ENCODE assay signal across 11 mouse cellular contexts in the genomic region with DNA sequence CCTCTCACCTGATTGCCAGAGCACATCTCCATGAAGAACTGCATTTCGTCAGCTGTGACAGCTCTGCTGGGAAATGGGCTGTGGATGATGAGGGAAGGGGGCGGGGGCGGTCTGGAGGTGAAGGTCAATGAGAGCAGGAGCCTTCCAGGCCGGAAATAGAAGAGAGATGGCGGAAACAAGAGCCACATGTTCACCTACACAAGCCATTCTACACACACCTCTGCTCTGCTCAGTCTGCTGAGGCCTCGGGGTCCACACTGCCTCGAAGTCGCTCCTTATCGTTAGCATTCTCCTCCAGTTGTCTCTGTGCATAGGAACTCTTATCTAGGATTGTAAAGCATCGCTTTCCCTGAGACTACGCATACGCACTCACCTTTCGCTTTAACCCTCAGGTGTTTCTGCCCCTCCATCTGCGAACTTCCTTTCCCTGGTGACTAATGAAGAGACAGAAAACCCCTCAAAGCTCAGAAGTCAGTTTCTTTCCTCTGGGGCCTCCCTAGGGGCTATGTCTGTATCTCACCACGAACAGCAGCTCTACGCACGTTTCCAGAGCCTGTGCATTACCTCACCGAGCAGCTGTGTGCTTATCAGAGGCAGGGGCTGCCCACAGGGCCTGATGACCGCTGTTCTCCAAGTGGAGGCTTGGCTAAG. TPM values are rescaled to one million over a fixed set of nuclear protein-coding genes. Genes with fewer than 3 reads are reported as not detected.
DNase-seq lines count a peak whose midpoint lies in the region; ATAC-seq and TF ChIP-seq lines count a peak whose summit lies in the region.
"Had no signal": no experiment of that assay in that cellular context is flagged by ENCODE, and none has a peak within 500 bp of the region (broad histone marks: within the 10 kb centered on the region; RNA-seq: fewer than 3 reads in every experiment).

No protein-coding gene starts in this region.

- no peak for TF ChIP-seq CTCF in CH12.LX (conservative IDR thresholded peaks at IDR 0.05 in 1 of 2, IDR thresholded peaks at IDR 0.05 in 1 of 2; ENCODE audit: low read depth in 2 of 2, low read length in 2 of 2)

- intact Hi-C loops in heart, postnatal 25 days (cut with DNase I), result loop anchor here (2.0 to 5.0 kb wide), 3 partner anchors 86 to 831 kb away; a partner anchor contains a TSS

- peak overlapping the region; percentile 45 for H3K9ac ChIP-seq in heart, embryonic 14.5 days (ENCODE audit: low read length)
- peak overlapping the region; percentile 55 for H3K9ac ChIP-seq in CH12.LX (ENCODE audit: insufficient read depth, low read depth)
- 0 out of 2 replicates have a peak overlapping the region, but pooled peaks have one; percentile 14 for H3K9ac ChIP-seq in limb, embryonic 15.5 days
- H3K9ac ChIP-seq: forebrain, postnatal 0 days had no signal

- no peaks in the 10 kb centered on the region for H3K27me3 ChIP-seq in heart, embryonic 14.5 days (ENCODE audit: control insufficient read depth, insufficient read depth, low read length)
- H3K27me3 ChIP-seq in CH12.LX (replicated peaks), result no peaks in the 10 kb centered on the region
- no peaks in the 10 kb centered on the region for H3K27me3 ChIP-seq in limb, embryonic 15.5 days

- 14% methylated on average over 19 of the region's 19 CpGs for WGBS in heart, embryonic 14.5 days
- WGBS in limb, embryonic 15.5 days, result 51% methylated on average over 19 of the region's 19 CpGs

- peaks cover 6% of the 10 kb centered on the region for H3K9me3 ChIP-seq in heart, embryonic 14.5 days (ENCODE audit: control insufficient read depth, low read length)
- peaks cover 11% of the 10 kb centered on the region for H3K9me3 ChIP-seq in CH12.LX (replicated peaks; ENCODE audit: low read length)
- no peaks in the 10 kb centered on the region for H3K9me3 ChIP-seq in limb, embryonic 15.5 days

- peak overlapping the region; percentile 81 to 86 for H3K27ac ChIP-seq in heart, embryonic 14.5 days (replicated peaks in 1 of 2; ENCODE audit: control insufficient read depth in 1 of 2, insufficient read depth in 1 of 2, low read depth in 2 of 2, low read length in 2 of 2)
- H3K27ac ChIP-seq in CH12.LX (ENCODE audit: insufficient read depth, low read depth), result peak overlapping the region; percentile 77
- no peak overlapping the region for H3K27ac ChIP-seq in limb, embryonic 15.5 days

- no peaks in the 10 kb centered on the region for H3K36me3 ChIP-seq in heart, embryonic 14.5 days (ENCODE audit: control insufficient read depth, insufficient read depth, low read length)
- H3K36me3 ChIP-seq in CH12.LX (replicated peaks in 1 of 2; ENCODE audit: control insufficient read depth in 1 of 2, insufficient read depth in 1 of 2, low read length in 1 of 2), result peaks cover 5 to 27% of the 10 kb centered on the region in 2 experiments
- H3K36me3 ChIP-seq in limb, embryonic 15.5 days, result no peaks in the 10 kb centered on the region

- peaks cover 26 to 27% of the 10 kb centered on the region in 2 experiments for H3K4me1 ChIP-seq in heart, embryonic 14.5 days (ENCODE audit: control insufficient read depth in 2 of 2, insufficient read depth in 2 of 2, low read length in 2 of 2)
- H3K4me1 ChIP-seq in CH12.LX (ENCODE audit: control insufficient read depth in 1 of 2, insufficient read depth in 2 of 2), result peaks cover 10 to 33% of the 10 kb centered on the region in 2 experiments; a peak in 3 of 4 replicates
- peaks cover 5% of the 10 kb centered on the region; the same call in 1 of the 2 replicates for H3K4me1 ChIP-seq in limb, embryonic 15.5 days

- no peak; the same call in 1 of the 2 replicates for TF ChIP-seq RAD21 in CH12.LX (IDR thresholded peaks at IDR 0.05; ENCODE audit: low read depth, low read length)

- ATAC-seq in heart, embryonic 14.5 days (ENCODE audit: insufficient number of reproducible peaks, insufficient read depth, low FRiP score, low read depth), result peak; percentile 82
- no peak for ATAC-seq in limb, embryonic 15.5 days (ENCODE audit: insufficient number of reproducible peaks, low FRiP score, low TSS enrichment, low read depth)
- ATAC-seq: forebrain, postnatal 0 days had no signal

- H3K79me2 ChIP-seq in CH12.LX (replicated peaks; ENCODE audit: control insufficient read depth, extremely low read depth, insufficient read depth, poor library complexity, severe bottlenecking), result no peaks in the 10 kb centered on the region

- H3K4me3 ChIP-seq in heart, embryonic 14.5 days (ENCODE audit: control insufficient read depth in 1 of 2, insufficient read depth in 1 of 2, low read depth in 1 of 2, low read length in 2 of 2), result peak overlapping the region; percentile 3 to 14; a peak in 3 of 4 replicates
- H3K4me3 ChIP-seq in CH12.LX (replicated peaks in 1 of 3; ENCODE audit: low read depth in 2 of 3, low read length in 2 of 3, poor library complexity in 1 of 3), result peak overlapping the region; percentile 61 to 69 (median 63)
- H3K4me3 ChIP-seq in limb, embryonic 15.5 days, result no peak overlapping the region

- peak overlapping the region; percentile 54 for H3K4me2 ChIP-seq in heart, embryonic 14.5 days (ENCODE audit: low read length)
- peak overlapping the region; percentile 53 for H3K4me2 ChIP-seq in CH12.LX (ENCODE audit: insufficient read depth, low read depth, poor library complexity, severe bottlenecking)
- no peak overlapping the region for H3K4me2 ChIP-seq in limb, embryonic 15.5 days

- dilution Hi-C loops in CH12.LX (cut with MboI; ENCODE audit: extremely low pct_ligation_motif_present, extremely low pct_unique_long_range_greater_than_20kb, low sequenced_read_pairs), result no loop called here

- DNase-seq in heart, postnatal 25 days (ENCODE audit: low spot score), result no peak
- DNase-seq in CH12.LX (ENCODE audit: extremely low read depth), result peak; percentile 87
- DNase-seq in c-Kit-positive CD71-positive TER-119-negative erythroid progenitor cells, embryonic 14.5 days (ENCODE audit: low read depth), result peak; percentile 70
- no peak for DNase-seq in layer of hippocampus, postnatal 10 days (ENCODE audit: low spot score in 2 of 2)
- DNase-seq in right cerebral cortex, postnatal 10 days (ENCODE audit: low spot score in 2 of 2), result no peak
- no peak for DNase-seq in urinary bladder, postnatal 4 days (ENCODE audit: low spot score in 2 of 2)
- DNase-seq: forebrain, postnatal 0 days; kidney, adult 8-10 months; lung, postnatal 14 days had no signal

- in situ Hi-C loops in CH12.LX (cut with MboI; ENCODE audit: low pct_ligation_motif_present, low pct_unique_long_range_greater_than_20kb, low sequenced_read_pairs), result loop anchor here (5.0 kb wide), 3 partner anchors 86 to 836 kb away; a partner anchor contains a TSS

- peak; percentile 92 for TF ChIP-seq EP300 in CH12.LX (IDR thresholded peaks at IDR 0.05; ENCODE audit: low read length)

- TF ChIP-seq POLR2A in CH12.LX (IDR thresholded peaks at IDR 0.05; ENCODE audit: low read depth, low read length), result peak; percentile 50; the same call in 1 of the 2 replicates

TF ChIP-seq in CH12.LX, 34 proteins besides CTCF, POLR2A, EP300 and RAD21 (continues in another document):
- TF ChIP-seq POLR2AphosphoS2 (IDR thresholded peaks at IDR 0.05; ENCODE audit: low read depth, low read length) (no peak), IRF4 (IDR thresholded peaks at IDR 0.05; ENCODE audit: low read depth, low read length) (peak; percentile 89), USF1 (IDR thresholded peaks at IDR 0.05; ENCODE audit: low read depth, low read length) (no peak), MAFK (IDR thresholded peaks at IDR 0.05; ENCODE audit: insufficient replicate concordance, low read length) (0 out of 2 replicates have a peak, but pooled peaks have one; percentile 52), NELFE (IDR thresholded peaks at IDR 0.05; ENCODE audit: low read depth, low read length) (peak; percentile 26; the same call in 1 of the 2 replicates), ZMIZ1 (IDR thresholded peaks at IDR 0.05; ENCODE audit: low read depth, low read length) (0 out of 2 replicates have a peak, but pooled peaks have one; percentile 17), ZC3H11A (IDR thresholded peaks at IDR 0.05; ENCODE audit: low read depth, low read length) (no peak), GABPA (IDR thresholded peaks at IDR 0.05; ENCODE audit: insufficient replicate concordance, low read depth, low read length) (no peak), ZNF384 (IDR thresholded peaks at IDR 0.05; ENCODE audit: low read depth, low read length) (no peak; the same call in 1 of the 2 replicates), ETS1 (conservative IDR thresholded peaks at IDR 0.05; ENCODE audit: low read depth, low read length) (peak; percentile 100), ZKSCAN1 (IDR thresholded peaks at IDR 0.05; ENCODE audit: borderline replicate concordance, low read depth, low read length) (no peak), E2F4 (IDR thresholded peaks at IDR 0.05; ENCODE audit: insufficient replicate concordance, low read depth, low read length) (no peak), SIN3A (IDR thresholded peaks at IDR 0.05; ENCODE audit: low read length) (peak; percentile 86), RCOR1 (conservative IDR thresholded peaks at IDR 0.05; ENCODE audit: low read depth, low read length) (peak; percentile 86), BHLHE40 (IDR thresholded peaks at IDR 0.05; ENCODE audit: low read depth, low read length) (peak; percentile 100), MYC (IDR thresholded peaks at IDR 0.05; ENCODE audit: low read depth, low read length) (peak; percentile 88), TCF12 (IDR thresholded peaks at IDR 0.05; ENCODE audit: low read depth, low read length) (peak; percentile 98), CHD2 (IDR thresholded peaks at IDR 0.05; ENCODE audit: low read length) (peak; percentile 79), MAZ (IDR thresholded peaks at IDR 0.05; ENCODE audit: low read depth, low read length) (peak; percentile 77), MAX (IDR thresholded peaks at IDR 0.05; ENCODE audit: low read length) (peak; percentile 83), SMC3 (IDR thresholded peaks at IDR 0.05; ENCODE audit: low read depth, low read length) (no peak), JUND (conservative IDR thresholded peaks at IDR 0.05; ENCODE audit: low read depth, low read length) (peak; percentile 83), CHD1 (IDR thresholded peaks at IDR 0.05; ENCODE audit: low read depth, low read length) (no peak; the same call in 1 of the 2 replicates), USF2 (conservative IDR thresholded peaks at IDR 0.05; ENCODE audit: low read depth, low read length) (no peak), UBTF (IDR thresholded peaks at IDR 0.05; ENCODE audit: low read depth, low read length) (no peak; the same call in 1 of the 2 replicates), MXI1 (IDR thresholded peaks at IDR 0.05; ENCODE audit: low read depth, low read length) (peak; percentile 82)

RNA-seq across cellular contexts. Expression of a gene that starts 53.0 kb away (rescaled TPM):
- polyA plus RNA-seq in heart, embryonic 14.5 days (2014; fragmentation: Nextera tagmentation; extraction: Ambion mirVana), result 11.6 and 13.2 TPM in 2 replicates
- 10 to 100 TPM; 17.1 to 18.7 TPM for total RNA-seq in heart, postnatal 25 days (2021)
- 4.1 and 6.5 TPM in 2 replicates for total RNA-seq in CH12.LX (2012; rRNA removed)
- 2.1 and 2.9 TPM in 2 replicates for total RNA-seq in CH12.LX (2014; rRNA removed)
- 9.9 and 13.8 TPM in 2 replicates for polyA plus RNA-seq in CH12.LX (2012; ENCODE audit: insufficient read length, low read depth)
- 15.7 and 16.8 TPM in 2 replicates for polyA plus RNA-seq in limb, embryonic 15.5 days (2015; fragmentation: Nextera tagmentation; extraction: Ambion mirVana)
- total RNA-seq in layer of hippocampus, postnatal 10 days (2021), result 10 to 100 TPM; 64.2 to 66.0 TPM

Comparison
In these comparisons a context has a peak if more than half of its experiments do, and no peak if none do; other contexts are left out.
1. DNase-seq: peak in CH12.LX (single experiment) and c-Kit-positive CD71-positive TER-119-negative erythroid progenitor cells, embryonic 14.5 days (single experiment); none in heart, postnatal 25 days (single experiment), layer of hippocampus, postnatal 10 days (0 of 2), right cerebral cortex, postnatal 10 days (0 of 2) and urinary bladder, postnatal 4 days (0 of 2).
2. Peak in every context shown above with its lines, with median percentiles within 50 percentile points of each other: H3K9ac ChIP-seq.